Mouse (Mus musculus): ENCODE results near the gene Nbea.

Gene Nbea

DNA sequence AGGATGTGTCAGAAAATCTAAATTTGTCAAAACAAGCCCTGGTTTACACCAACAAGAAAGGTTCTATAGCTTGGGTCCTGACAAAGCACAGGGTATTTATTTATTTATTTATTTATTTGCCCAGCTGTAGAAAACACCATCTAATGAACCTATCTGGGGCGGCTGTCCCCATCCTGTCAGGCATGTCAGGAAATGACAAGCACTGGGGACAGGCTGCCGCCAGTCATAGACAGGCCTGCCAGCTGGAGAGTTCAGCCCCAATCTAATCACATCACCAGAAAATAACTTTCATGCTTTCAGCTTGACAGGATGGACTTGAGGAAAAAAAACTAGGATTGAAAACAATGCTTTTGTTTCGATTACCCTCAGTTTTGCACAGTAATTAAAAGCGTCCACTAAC is 440.8 kb downstream of the Nbea start:
- DNase-seq: no peak

DNA sequence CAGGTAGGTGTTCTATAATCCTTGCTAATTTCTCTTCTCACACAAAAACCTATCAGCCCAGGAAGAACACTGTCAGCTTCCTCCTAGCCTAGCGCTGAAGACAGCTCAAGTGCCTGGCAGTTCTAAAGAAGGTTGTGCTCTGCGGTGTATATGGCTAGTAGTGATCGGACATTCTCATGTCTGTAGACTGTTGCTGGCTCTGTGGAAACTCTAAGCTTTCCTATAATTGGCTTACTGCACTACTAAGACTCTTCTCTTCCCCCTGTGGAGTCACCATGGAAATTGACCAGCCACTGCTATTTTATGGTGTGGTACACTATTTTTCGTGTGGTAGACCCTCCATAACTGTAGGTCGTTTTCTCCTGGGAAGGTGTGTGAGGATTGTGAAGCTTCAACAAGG is 441.3 kb downstream of the Nbea start:
- no peak for DNase-seq

DNA sequence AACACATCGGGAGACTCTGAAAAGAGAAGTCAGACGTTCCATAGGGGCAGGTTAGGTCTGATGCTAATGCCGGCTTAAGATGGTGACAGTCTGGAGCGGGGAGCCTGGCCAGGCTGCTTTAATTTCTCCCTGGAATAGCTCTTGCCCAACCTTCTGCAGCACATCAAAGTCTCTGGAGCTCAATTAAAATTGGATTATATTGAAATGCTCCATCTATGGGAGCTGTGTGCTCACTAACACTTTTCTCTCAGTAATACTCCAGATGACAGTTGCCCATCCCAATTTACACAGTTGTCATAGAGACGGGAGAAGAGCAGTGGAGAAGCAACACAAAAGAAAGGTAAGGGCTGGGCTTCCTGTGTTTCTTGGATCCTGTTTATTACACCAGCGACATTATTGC is 442.1 kb downstream of the Nbea start:
- DNase-seq: no peak

DNA sequence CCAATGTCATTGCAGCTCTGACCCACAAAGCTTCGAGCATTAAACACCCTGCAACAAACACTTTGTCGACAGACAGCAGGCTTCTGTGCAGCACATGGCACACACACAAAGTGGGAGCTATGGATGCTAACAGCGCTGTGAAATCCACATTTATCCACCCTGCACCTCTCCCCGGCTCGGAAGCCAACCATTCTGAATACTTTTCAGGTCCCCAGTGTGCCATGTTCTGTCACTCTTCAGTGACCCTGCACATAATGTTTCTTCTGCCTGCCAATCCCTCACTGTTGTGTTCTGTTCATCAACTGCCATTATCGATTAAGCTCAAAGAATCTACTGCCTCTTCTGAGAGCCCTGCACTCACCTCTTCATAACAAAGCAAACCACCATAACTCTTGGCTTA is 449.8 kb downstream of the Nbea start:
- no peak for DNase-seq

DNA sequence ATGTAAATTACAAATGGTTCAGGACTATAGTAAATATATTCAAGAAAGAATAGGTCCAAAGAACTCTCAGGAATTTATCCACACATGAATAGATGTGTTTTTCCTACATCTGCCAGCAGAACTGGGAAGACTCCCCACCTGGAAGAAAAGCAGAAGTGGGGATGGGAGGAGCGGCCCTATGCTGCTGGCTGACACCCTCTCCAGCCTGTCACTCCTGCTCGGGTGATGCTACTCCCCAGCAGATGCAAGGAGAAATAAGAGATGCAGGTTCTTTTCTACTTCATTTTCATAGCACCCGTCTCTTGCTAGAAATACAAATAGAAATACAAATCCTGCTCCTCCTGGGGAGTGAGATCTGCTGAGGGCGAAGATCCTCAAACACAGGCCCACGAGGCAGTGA is 453.0 kb downstream of the Nbea start:
- DNase-seq: no peak

DNA sequence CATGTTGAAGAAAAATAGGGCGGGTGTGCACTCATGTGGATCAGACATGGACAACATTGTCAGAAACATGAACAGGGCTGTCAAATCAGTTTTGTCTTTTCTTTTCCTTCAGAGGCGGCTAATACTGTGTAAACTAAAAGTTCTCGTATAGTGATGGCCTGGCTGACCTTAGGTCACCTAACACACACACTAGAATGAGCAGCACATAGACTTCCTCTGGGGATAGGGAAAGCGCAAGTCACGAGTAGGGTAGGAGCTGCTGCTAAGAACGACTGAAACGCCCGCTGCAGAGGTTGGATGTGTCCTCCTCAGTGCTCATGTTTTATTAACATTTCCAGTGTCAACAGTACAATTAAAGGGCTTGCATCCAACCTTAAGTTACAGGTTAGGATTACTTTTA is 453.4 kb downstream of the Nbea start:
- no peak for DNase-seq

DNA sequence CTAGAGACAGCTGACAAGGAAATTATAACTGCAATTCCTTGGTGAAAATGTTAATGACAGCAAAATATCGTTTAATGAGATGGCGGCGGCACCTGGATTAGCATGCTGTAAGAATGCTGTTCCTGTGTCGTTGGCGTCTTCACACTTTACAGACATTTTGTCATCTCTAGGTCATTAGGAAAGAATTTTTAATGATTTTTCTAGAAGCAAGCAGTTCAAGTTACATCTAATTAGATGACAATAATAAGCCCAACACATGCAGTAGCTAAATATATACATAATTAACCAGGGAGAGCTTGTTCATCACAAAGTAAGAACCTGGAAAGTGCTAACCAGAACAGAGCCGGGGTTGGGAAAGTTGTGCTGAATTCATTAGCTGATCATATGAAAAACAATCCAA is 469.2 kb downstream of the Nbea start:
- no peak for DNase-seq

DNA sequence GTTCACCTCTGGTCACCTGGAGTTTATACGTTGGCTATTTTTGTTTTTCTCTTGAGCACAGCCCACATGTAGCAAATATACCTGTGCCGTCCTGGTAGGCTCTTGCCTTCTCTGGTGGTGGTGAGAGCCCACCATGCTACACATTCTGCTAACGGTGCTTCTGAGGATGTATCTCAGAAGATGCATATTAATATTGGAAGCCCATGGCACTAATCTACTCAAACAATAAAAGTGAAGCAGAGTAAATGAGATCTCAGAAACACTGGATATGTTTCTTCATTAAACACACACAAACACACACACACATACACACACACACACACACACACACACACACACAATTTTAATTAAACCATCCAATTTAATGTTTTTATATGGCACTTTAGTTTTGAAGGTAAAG is 469.6 kb downstream of the Nbea start:
- no peak for DNase-seq

DNA sequence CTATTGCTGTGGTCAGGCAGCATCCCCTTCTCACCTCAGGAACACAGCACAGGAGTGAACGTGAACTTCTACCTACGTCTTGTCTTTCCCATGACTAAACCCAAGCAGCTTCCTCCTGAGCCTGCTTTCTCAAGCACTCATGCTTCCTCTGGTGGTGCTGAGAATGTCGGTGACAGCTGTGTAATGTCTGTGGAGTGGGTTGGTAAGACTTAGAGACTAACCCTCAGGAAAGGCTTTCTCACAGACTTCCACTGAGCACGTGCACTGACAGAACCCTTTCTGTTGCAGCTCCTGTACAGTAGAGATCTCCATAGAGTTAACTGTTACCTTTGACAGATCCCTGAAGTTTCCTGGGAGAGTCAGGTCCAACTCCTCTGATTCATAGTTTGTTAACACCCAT is 473.2 kb downstream of the Nbea start:
- DNase-seq: no peak

DNA sequence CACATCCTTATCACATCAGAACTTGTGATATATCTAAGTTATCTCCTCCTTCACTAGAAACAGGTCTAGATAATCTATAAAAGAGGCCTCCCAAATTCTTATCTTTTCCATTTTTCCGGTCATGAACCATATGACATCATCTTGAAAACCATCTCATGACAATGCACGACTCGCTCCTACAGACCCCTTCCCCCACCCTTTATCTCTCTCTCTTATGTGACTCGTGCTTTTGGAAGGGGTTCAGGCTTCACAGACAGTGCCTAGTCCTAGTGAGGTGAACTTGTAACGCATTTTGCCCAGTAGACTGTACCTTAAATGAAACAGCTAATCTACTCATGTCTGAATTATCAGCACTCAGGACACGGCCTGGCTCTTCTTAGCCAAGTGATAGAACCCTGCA is 481.9 kb downstream of the Nbea start:
- no peak for DNase-seq

DNA sequence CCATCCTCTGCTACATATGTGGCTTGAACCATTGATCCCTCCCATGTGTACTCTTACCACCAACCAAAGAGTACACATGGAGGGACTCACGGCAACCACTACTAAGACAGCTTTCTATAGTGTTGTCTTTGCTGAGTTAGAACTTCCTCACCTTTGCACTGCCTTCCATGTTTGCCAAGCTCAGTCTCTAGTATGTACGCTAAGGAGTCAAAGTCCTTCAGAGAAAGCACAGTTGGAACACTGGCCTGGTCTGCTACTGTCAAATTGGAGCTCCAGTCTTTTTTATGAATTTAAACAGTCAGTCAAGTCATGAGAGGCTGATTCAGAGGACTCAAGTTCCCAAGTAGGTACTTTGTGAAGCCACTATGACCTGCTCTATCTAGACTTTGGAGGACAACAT is 486.3 kb downstream of the Nbea start:
- no peak for DNase-seq

DNA sequence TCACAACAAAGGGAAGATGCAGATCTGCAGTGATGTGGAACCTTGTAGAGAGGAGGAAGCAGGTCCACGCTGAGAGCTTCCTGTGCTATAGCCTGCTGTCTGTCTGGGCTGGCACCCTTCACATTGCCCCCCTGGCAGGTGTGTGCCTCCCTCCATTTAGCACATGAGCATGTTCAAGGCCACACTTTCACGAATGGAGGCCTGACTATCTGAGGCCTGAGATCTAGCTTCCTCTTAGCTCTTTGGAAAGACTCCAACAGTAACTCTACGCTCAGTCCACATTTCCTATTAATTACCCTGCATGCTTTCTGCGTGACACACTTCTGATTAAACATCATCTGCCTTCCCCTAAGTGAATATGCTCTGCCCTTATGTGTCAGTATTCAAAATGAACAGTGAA is 490.4 kb downstream of the Nbea start:
- DNase-seq: no peak

DNA sequence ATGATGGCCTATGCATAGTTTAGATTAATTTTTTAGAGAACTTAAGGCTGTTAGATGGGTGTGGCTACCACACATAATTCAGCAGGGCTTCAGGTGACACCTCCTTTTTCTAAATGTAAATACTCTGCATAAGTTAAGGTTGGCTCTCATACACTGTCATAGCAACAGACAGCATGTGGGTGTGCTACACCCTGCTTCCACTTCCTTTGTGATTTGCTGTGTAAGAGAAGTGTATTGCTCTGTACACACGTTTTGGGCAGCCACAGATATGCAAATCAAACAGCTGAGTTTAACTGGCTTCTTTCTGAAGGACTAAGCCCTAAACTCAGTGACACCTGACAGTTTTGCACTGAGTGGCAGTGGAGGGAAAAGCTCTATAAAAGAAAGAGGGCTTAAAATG is 495.4 kb downstream of the Nbea start:
- DNase-seq: no peak

DNA sequence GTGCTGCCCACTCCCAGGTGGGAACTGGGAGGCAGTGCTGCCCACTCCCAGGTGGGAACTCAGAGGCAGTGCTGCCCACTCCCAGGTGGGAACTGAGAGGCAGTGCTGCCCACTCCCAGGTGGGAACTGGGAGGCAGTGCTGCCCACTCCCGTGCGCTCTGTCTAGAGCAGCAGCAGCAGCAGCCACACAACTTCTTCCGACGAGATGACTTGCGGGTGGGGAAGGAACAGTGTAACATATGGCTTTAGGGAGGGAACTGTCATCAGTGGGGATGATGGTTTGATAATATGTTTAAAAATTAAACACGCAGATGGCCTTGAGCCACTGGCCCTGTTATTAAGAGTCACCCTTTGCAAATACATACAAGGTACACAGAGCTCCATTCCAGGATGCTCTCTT is 496.5 kb downstream of the Nbea start:
- DNase-seq: no peak

DNA sequence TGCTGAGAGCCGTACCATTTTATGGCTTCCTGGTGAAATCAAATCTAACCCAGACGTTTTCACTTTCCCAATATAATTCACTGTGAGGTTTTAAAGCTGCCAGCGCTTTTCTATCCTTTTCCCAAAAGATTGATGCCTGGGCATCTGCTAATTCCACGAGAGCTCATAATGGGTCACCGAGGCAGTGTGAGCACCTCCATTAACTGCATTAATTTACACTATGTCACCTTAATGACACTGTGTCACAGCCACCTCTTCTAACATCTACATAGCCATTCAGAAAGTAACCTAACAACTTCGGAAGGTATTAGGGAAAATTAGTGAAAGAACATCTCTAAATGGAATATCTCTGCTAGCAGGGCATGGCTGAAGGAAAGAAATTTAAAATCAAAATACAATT is 497.9 kb downstream of the Nbea start:
- no peak for DNase-seq

DNA sequence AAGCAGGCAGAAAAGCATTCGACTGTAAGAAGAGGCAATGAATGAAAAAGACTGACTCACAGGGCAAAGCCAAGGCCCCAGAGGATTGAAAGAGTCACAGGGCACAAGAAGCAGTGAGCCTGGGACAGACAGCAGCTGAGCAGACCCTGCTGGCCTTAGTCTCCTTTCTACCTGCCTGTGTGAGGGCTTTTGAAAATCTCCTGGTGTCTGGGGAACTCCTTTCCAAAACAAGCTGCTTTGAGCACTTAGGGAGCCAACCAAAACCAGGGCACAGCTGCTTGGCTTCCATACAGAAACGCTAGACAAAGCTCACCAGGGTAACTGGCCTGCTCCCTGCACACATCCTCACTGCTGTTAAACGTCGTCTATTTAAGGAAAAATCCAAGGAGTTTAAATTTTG is 498.6 kb downstream of the Nbea start:
- DNase-seq: no peak

DNA sequence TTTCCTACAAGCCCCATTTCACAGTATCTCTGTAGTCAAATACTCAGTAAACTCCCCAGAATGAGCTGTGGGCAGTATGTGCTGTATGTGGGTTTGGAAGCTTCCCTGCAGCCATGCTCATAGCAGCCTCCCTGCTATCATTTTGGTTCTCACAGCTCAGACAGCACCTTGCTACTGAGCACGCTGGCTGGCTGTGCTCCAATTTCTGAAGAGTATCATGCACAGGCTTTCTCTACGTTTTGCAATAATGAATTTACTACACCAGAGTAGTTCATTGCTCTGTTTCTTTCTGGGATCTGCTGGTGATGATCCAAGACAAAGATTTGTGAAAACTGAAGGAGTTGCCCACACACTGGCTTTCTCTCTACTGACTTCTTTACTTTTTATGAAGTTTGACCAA is 505.8 kb downstream of the Nbea start:
- DNase-seq: no peak

DNA sequence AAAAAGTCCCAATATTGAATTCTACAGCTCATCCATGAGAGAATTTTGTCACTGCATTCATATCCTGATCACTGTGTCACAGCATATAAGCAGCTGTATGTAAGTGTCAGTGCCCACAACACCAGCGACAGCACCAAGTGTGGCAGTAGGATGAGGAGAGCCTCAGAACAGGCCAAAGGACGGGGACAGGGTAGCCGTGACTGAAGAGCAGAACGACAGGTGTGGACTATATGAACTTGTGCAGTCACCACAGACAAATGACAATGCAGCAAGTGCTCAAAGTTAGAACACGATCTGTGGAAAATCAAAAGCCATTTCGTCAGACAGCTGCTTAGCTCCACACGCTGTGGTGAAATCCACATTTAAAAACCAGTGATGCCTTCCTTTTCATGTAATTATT is 509.3 kb downstream of the Nbea start:
- no peak for DNase-seq

DNA sequence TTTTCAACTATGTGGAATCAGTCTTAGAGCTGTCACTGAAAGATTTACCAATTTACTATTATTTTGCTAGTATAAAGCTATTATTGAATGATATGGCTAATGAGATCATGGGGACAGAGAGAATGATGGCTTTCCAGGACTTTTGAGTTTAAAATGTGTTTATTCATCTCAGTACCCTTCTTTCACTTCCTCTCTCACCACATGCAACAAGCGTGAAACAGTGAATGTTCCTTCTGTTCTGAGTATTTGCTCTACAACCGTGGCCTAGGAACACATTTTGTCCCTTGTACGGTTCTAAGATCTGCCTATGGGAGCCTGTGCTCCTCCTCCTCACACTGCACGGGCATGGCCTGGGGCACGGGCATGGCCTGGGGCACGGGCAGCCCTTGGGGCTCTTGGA is 516.5 kb downstream of the Nbea start:
- no peak for DNase-seq

DNA sequence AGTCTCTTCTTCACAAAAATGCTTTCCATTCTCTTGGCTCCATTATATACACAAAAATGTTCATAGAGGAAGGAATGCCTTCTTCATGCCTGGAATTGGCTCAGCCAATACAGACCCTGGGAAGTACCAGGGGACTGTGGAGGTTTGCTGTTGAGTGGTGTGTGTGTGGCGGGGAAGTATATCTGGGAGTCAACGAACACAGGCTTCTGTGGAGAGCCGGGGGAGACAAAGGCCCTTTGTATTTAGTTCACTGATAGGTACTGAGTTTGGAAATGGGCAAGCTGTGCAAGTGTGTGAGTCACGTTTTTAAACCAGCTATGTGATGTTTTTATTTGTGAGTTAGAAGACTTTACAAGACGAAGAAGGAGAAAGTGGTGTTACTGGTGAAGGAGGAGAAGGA is 517.6 kb downstream of the Nbea start:
- no peak for DNase-seq

DNA sequence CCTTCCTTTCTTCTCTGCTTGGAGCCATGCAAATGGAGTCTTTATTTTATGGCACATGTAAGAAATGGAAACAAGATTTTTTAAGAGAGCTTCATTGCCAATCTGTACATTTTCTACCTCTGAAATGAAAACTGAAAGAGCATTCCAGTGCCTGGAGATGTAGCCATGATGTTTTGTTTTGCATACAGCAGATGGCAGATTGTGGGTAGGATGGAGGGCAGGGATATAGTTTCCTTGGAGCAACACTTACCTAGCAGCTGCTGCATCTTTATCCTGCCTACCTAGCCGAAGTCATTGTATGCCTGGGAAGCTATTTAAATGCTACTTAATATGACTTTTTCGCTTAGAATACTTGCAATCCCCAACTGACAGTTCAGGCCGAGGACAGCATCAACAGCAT is 518.8 kb downstream of the Nbea start:
- no peak for DNase-seq

DNA sequence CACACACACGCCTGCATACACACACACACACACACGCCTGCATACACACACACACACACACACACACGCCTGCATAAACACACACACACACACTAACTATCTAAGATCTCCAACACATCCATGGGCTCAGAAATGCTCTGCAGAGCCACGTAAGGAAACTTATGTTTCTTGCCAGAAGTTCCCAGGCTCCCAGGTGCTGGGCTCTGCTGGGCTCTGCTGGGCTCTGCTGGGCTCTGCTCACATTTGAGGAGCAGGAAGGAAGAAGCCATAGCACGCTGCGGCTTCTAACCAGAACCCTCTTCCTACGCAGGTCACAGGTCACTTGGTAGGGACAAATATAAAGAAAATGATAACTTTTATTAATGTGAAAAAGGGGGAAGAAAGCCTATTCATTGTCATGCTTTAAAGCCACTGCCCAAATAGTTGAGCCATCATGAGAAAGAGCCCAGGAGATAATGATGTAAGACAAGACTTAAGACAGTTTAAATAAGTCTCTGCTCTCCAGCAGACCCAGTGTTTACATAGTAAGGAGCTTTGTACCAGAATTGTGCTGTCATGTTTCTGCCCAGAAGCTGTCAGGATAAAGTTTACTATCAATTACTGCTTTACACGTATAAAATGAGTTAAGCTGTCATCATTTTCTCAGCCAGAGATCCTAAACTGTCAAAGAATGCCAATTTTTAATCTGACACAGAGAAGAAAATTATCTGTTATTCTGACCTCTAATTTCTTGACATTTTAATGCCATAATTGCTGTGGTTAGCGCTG is 521.6 kb downstream of the Nbea start:
- no peak for DNase-seq

DNA sequence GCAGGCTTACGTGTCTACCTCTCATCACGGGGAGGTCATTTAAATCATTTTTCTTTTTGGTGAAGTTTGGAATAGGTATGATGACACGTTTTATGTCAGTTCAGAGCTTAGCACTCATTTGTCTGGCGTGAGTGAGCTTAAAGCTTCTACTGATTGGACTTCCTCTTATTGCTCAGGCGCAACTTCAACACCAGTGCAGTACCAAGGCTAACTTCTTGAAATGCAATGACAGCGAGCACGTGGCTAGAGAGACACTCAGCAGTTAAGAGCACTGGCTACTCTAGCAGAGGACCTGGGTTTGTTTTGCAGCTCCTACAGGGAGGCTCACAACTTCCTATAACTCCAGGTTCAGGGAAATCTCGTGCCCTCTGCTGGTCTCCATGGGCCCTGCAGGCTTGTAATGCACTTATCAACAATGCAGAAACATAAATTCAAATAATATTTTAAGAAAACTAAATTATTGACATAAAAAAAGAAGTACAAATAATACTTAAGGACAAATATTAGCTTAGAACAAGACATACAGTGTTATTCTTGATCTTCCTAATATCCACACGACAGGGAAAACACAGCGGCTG is 523.2 kb downstream of the Nbea start:
- no peak for DNase-seq

DNA sequence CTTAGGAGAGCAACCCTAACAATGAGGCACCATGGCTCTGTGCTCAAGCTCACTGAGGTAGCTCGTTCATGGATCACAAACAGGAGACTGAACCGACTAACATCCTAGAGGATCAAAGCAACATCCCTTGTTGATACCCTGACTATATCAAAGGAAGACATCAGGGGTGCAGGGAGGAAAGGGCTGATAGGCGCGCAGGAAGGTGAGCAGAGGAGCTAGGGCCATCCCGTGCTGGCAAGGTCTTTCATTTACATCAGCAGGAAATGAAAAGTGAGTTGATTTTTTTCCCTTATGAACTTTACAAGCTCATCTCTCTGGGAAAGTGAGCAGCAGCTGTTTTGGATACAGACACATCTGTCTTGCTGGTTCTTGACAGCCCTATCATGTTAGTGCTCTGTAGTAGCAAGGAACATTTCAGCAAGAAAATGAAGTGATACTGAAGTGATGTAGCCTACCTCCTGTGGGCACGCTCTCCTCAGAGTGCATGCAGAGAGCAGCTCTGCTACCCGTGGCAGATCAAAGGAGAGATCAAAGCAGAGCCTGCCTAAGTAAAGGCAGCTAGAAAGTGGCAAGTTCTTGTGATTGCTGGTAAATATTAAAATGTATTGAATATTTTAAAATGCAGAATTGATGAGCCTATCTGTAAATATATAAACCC is 523.8 kb downstream of the Nbea start:
- DNase-seq: no peak

DNA sequence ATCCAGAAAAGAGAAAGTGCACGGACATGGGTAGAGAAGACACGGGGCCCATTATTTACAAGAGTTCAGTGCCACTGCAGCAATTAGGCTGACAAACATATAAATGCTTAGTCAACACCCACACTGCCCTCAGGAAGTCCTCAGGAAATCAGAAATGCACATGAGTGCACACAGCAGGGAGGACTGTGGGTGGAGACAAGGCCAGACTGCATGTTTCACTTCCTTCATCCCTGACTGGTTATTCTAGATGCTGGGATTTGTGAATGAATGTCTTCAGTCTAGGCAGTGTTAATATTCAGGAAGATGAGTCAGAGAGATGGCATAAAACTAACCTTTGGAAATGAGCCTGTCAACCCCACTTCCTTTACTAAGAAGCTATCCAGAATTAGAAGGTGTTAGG is 531.2 kb downstream of the Nbea start:
- DNase-seq: no peak
